Mouse (Mus musculus): Measurements from ENCODE around the gene Methig1. TPM values are rescaled to one million over a fixed set of nuclear protein-coding genes. Genes with fewer than 3 reads are reported as not detected.
"Not testable (repeated sequence)": the region's sequence is repeated elsewhere in the genome, so short reads cannot be mapped to it uniquely, and the experiment has no call there.

Methig1 gene
- total RNA-seq, 2 experiments from 2014 or later: 0.68 TPM; not detected in 1

DNA sequence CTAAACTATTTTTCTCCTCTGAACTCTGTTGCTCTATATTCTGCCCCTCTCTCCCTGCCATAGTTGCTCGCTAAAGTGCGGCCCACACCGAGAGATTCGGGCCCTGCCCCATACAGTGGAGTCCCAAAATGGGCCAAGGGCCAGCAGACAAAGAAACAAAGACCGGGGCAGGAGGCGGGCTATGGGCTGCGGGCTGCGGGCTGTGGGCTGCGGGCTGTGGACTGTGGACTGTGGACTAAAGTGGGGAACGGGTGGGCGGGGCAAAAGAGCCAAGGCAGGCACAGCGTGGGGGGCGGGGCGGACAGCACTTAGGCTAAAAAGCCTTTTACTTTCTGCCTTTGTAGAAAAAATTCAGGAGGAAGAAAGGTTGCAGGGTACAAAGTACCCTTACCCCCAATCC lies 6.2 kb upstream of the Methig1 start:
- intact Hi-C loops (cut with DNase I): no loop called here
- no peak for DNase-seq (ENCODE audit: extremely low spot score in 1 of 2, low spot score in 2 of 2)
- no peak overlapping the region for H3K4me3 ChIP-seq
- TF ChIP-seq CTCF (IDR thresholded peaks at IDR 0.05): no peak
- no peak overlapping the region for H3K27ac ChIP-seq

DNA sequence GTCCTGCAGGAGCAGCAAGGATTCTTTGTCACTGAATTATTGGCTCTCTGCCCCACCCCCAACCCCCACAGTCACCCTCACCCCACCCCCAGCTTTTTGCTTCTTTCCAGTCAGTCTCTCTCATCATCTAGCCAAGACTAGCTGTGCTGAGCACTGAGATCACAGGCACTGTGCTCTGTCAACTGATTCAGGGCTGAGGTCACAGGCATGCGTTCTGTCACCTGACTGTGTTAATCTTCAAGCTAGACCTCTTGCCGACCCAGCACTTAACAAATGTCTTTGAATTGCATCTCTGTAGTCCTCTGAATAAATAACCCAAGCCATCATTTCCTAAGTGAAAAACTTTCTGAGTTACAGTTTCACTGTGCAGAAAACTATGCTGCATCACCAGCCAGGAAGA lies 3.5 kb upstream of the Methig1 start:
- intact Hi-C loops (cut with DNase I): no loop called here
- no peak overlapping the region for H3K4me3 ChIP-seq

DNA sequence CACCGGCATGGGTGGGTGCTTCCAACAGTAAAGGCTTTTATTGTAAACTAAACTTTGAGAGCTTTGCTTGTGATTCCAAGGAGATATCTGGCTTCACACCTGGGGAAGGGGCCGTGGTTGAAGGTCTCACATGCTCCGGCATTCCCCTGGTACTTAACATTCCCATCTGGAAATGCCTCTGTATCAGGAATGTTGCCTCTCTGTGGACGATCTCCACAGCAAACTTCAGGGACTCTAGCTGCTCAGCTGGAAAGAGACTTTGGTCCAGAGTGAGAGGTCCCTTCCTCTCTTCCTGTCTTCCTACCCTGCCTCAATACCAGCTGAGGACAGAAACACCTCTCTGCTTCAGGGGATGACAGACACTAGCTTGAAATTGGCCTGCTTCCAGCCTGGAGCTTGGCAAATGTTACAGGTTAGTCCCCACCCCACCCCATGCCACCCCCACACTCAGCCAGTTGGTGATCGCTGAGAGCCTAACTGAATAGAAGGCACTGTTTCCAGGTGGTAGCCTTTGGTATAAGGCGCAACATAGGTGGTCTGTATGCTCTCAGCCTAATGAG lies 1.4 kb upstream of the Methig1 start:
- no peak for DNase-seq (ENCODE audit: extremely low spot score in 1 of 2, low spot score in 2 of 2)
- no peak for TF ChIP-seq CTCF (IDR thresholded peaks at IDR 0.05)
- H3K4me3 ChIP-seq: no peak overlapping the region
- intact Hi-C loops (cut with DNase I): no loop called here
- no peak overlapping the region for H3K27ac ChIP-seq

More for the DNA sequence above, 3.5 kb upstream of the Methig1 start:
- no peak for DNase-seq (ENCODE audit: extremely low spot score in 1 of 2, low spot score in 2 of 2)
- no peak overlapping the region for H3K27ac ChIP-seq
- TF ChIP-seq CTCF (IDR thresholded peaks at IDR 0.05): no peak

DNA sequence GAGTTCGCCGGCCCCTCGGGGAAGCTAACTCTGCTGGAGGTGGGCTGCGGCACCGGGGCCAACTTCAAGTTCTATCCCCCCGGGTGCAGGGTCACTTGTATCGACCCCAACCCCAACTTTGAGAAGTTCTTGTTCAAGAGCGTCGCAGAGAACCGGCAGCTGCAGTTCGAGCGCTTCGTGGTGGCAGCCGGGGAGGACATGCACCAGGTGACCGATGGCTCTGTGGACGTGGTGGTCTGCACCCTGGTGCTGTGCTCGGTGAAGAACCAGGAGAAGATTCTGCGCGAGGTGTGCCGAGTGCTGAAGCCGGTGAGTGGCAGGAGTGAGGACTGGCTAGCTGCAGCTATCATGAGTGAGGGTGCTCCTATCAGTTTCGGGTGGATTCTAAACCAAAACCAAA lies 450 bp downstream of the Methig1 start:
- H3K4me3 ChIP-seq; intact Hi-C loops (cut with DNase I); DNase-seq (ENCODE audit: extremely low spot score in 1 of 2, low spot score in 2 of 2); H3K27ac ChIP-seq: not testable (repeated sequence)

DNA sequence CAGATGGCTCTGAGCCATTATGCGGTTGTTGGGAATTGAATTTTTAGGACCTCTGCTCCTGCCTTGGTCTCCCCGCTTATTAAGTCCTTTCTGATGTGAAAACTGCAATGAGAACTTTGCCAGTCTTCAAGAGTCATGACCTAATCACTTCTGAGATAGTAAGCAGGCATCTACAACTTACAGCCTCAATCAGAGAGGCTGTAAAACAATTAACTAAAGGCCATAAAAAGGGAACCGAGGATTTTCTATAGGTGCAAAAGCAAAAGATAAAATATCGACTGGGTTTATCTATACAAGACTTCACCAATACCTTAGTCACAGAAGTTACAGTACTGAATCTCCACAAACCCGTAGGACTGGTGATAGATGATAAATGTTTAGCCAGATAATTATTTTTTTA lies 2.9 kb downstream of the Methig1 start:
- Histone ChIP-seq H3K27ac (no peak overlapping the region), H3K4me3 (no peak overlapping the region)
- no peak for DNase-seq (ENCODE audit: extremely low spot score in 1 of 2, low spot score in 2 of 2)
- no peak for TF ChIP-seq CTCF (IDR thresholded peaks at IDR 0.05)
- intact Hi-C loops (cut with DNase I): no loop called here

DNA sequence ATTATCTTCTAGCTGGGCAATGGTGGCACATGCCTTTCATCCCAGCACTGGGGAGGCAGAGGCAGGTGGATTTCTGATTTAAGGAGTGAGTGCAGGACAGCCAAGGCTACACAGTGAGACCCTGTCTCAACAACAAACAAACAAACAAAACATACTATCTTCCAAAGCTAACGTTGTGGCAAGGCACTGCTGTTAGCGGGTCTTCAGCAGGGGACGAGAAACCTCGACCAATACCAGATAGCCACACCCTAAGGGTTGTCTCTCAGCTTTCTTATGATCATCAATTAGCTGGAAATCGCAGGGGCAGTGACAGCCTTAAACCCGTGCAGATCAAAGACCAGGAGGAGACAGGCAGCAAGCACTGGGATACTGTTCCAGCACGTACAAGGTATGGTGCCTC lies 11.3 kb downstream of the Methig1 start, which contains the start of gene Higd1c:
Higd1c (plus strand) TSS at position 301 of the 400 bp plus-strand sequence.
- TF ChIP-seq CTCF (IDR thresholded peaks at IDR 0.05): no peak
- no peak for DNase-seq (ENCODE audit: extremely low spot score in 1 of 2, low spot score in 2 of 2)
- H3K4me3 ChIP-seq: no peak within 1 kb of the TSS
- H3K27ac ChIP-seq: no peak within 1 kb of the TSS
- intact Hi-C loops (cut with DNase I): no loop called here

DNA sequence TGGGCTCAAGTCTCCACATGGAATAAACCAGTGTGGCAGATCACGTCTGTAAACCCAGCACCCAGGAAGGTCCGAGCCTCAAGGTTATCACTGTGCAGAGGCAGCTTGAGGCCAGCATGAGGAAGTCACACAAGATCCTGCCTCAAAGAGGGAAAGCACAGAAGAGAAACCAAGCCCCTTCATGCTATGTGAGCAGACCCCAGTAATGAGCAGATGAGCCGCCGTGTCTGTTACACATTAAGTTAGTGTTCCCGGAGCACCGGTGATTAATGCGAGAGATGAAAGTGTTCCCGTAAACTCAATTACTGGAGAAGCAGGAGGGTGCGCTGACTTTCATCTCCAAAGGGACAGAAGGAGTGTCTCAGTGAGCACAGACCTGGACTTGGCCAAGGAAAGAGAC lies 13.0 kb downstream of the Methig1 start:
- H3K4me3 ChIP-seq; DNase-seq (ENCODE audit: extremely low spot score in 1 of 2, low spot score in 2 of 2); H3K27ac ChIP-seq; intact Hi-C loops (cut with DNase I): not testable (repeated sequence)

DNA sequence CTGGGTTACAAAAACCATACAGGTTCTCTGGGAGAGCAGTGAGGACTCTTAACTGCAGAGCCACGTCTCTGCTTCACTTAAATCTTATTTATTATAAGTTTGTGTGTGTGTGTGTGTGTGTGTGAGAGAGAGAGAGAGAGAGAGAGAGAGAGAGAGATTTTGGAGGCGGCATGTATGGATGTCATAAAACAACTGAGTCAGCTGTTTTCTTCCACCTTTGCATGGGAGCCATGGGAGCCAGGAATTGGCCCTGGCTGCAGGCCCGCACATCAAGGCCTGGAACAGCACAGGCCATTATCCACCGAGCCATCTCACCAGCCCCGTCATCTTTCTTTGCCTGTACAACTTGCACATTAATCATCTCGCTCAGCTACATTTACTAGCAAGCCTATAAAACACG lies 14.2 kb downstream of the Methig1 start:
- intact Hi-C loops (cut with DNase I): no loop called here
- DNase-seq (ENCODE audit: extremely low spot score in 1 of 2, low spot score in 2 of 2): no peak
- no peak overlapping the region for H3K4me3 ChIP-seq
- H3K27ac ChIP-seq: no peak overlapping the region
- TF ChIP-seq CTCF (IDR thresholded peaks at IDR 0.05): no peak

DNA sequence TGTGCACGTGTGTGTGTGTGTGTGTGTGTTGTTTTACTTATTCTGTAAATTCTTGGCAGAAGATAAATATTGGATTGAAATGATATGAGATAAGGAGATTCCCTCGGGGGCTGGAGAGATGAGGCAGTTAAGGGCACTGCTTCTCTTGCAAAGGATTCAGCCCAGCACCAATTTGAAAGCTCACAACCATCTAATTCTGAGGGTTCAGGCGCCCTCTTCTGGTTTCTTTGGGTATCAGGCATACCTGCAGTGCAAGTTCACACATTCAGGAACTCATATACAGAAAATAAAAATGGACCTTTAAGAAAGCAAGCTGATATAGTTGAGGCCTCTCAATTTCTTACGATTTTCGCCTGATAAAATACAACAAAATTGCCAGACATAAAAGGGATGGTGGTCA lies 22.1 kb downstream of the Methig1 start:
- peak; percentile 80 for TF ChIP-seq CTCF (IDR thresholded peaks at IDR 0.05)
- Histone ChIP-seq H3K4me3 (no peak overlapping the region), H3K27ac (no peak overlapping the region)
- intact Hi-C loops (cut with DNase I): loop anchor here (2.0 kb wide), 1 partner anchor 112 kb away; no protein-coding TSS in a partner anchor
- peak; percentile 62 to 74 for DNase-seq (ENCODE audit: extremely low spot score in 1 of 2, low spot score in 2 of 2)

DNA sequence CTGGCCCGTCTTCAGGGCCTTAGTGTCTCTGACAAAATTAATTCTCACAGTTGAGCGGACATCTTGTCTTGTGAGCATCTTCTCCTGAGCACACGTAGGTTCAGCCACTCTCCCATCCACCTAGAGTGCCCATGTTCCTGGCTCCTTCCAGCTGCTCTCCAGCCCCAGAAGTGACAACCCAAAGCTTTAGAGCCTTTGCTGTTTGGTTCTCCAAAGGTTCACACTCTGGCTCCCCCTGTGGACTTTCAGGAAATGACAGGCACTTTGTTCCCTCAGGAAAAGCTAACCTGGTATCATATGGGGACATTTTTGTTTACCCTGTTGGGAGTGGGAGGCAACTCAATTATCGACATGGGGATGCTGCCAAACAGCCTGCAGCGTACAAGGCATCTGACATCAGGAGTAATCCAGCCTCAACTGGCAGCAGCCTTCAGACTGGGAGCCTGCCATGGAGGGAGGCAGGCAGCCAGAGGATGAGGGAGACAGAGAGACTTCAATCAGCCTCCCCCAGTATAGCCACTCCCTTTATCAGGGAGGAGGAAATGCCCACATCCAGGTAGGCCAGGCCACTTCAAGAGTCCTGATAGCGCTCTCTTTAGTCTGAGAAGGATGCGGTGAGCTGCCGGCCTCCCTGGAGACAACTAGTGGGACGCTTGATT lies 25.0 kb downstream of the Methig1 start:
- TF ChIP-seq CTCF (IDR thresholded peaks at IDR 0.05): peak; percentile 32
- H3K4me3 ChIP-seq; H3K27ac ChIP-seq; DNase-seq (ENCODE audit: extremely low spot score in 1 of 2, low spot score in 2 of 2); intact Hi-C loops (cut with DNase I): not testable (repeated sequence)

DNA sequence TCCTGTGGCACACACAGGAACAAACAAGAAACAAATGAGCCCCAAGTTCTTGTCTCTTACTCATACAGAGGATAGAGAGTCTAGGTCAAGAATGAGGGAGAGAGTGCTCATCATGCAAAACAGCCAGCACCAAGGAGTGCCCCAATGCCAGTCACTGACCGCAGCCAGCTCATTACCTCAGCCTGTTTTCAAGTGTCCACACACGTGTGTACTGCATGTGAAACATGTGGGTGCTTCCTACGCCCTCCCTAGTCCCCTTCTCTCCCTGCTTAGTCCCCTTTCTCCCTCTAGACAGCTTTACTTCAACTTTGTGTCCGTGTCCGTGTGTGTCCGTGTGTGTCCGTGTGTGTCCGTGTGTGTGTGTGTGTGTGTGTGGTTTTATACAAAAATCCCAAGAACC lies 26.7 kb downstream of the Methig1 start:
- intact Hi-C loops (cut with DNase I): no loop called here
- no peak for DNase-seq (ENCODE audit: extremely low spot score in 1 of 2, low spot score in 2 of 2)
- no peak for TF ChIP-seq CTCF (IDR thresholded peaks at IDR 0.05)
- Histone ChIP-seq H3K4me3 (no peak overlapping the region), H3K27ac (no peak overlapping the region)

DNA sequence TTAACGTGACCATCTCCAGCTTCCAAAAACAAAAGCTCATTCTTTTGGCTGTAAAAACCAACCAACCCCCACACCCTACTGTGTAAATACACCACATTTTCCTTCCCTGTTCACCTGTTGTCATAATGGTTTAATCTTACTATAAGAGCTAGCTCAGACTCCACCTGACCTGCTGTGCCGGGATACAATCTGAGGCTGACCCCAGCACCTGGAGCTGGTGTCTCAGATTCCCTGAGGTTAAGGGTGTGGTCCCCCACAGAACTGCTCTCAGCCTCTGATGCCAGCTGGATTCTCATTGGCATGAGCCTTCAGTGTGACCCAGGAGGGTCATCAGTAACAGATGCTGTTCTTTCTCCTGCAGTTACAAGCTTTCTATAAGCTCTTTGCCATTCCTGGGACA lies 27.2 kb downstream of the Methig1 start:
- no peak for TF ChIP-seq CTCF (IDR thresholded peaks at IDR 0.05)
- Histone ChIP-seq H3K4me3 (no peak overlapping the region), H3K27ac (no peak overlapping the region)
- intact Hi-C loops (cut with DNase I): no loop called here
- DNase-seq (ENCODE audit: extremely low spot score in 1 of 2, low spot score in 2 of 2): no peak

DNA sequence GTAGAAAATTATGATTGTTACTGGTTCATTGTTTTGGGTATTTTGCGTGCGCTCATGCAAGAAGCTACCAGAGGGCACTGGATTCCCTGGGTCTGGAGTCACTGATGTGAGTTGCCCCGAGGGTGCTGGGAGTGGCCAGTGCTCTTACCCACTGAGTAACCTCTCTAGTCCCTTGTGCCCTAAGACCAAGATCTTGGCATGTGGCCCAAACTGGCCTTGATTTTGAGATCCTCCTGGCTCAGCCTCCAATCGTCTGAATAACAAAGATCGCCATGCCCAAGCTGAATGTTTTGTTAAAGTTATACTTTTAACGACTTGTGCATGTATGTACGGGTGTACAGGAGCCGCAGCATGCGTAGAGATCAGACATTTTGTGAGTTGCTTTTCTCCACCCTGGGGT lies 32.8 kb downstream of the Methig1 start:
- Histone ChIP-seq H3K4me3 (no peak overlapping the region), H3K27ac (no peak overlapping the region)
- intact Hi-C loops (cut with DNase I): no loop called here
- no peak for DNase-seq (ENCODE audit: extremely low spot score in 1 of 2, low spot score in 2 of 2)
- TF ChIP-seq CTCF (IDR thresholded peaks at IDR 0.05): no peak

All from left cerebral cortex, adult 2 months (tissue).